Mouse (Mus musculus): ENCODE data around the gene Stim1. TPM values are rescaled to one million over a fixed set of nuclear protein-coding genes. Genes with fewer than 3 reads are reported as not detected.
A peak's percentile ranks its signal among the peaks of the same experiment; 100 is the strongest.

Gene Stim1
- polyA plus RNA-seq, 1 experiment from 2014 or later, result 23.3 TPM

- Histone ChIP-seq H3K27me3 (replicated peaks; ENCODE audit: control insufficient read depth, insufficient read depth, low read length) (no peaks in the 10 kb centered on the region), H3K4me1 (replicated peaks; ENCODE audit: control insufficient read depth, insufficient read depth, low read length) (no peaks in the 10 kb centered on the region), H3K9me3 (ENCODE audit: control insufficient read depth, low read length) (no peaks in the 10 kb centered on the region), H3K36me3 (ENCODE audit: control insufficient read depth, insufficient read depth, low read length) (no peaks in the 10 kb centered on the region; the same call in 1 of the 2 replicates), H3K27ac (ENCODE audit: low read depth, low read length) (no peak overlapping the region), H3K9ac (ENCODE audit: low read depth, low read length) (no peak overlapping the region), H3K4me2 (no peak overlapping the region), H3K4me3 (ENCODE audit: low read depth, low read length) (no peak overlapping the region)
- DNase-seq (ENCODE audit: low spot score) (no peak), ATAC-seq (replicated peaks; ENCODE audit: low FRiP score) (no peak)
- 88% methylated on average over 6 of the region's 6 CpGs for WGBS
These were observed 37.8 kb upstream of the Stim1 start for GRCm38 (mm10) chr7:102229814-102230213.

DNA sequence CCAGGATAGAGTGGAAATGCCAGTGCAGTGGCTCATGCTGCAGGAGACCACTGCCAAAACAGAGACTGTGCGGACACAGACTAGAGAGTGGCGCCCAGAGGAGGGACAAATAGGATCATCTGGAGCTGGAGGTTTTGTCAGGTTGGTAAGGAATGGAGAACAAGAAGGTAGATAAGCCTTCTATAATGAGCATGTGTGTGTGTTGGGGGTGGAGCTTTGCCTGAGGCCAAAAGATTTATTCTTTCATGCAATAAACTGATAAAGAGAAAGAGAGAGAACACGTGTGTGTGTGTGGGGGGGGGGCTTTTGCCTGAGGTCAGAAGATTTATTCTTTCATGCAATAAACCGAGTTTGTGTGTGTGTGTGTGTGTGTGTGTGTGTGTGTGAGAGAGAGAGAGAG lies 34.5 kb upstream of the Stim1 start:
- H3K27me3 ChIP-seq (replicated peaks; ENCODE audit: control insufficient read depth, insufficient read depth, low read length), result no peaks in the 10 kb centered on the region
- no peak overlapping the region for H3K4me2 ChIP-seq
- 65% methylated on average over 4 of the region's 4 CpGs for WGBS
- DNase-seq (ENCODE audit: low spot score) (no peak), ATAC-seq (replicated peaks; ENCODE audit: low FRiP score) (no peak)
- H3K4me1 ChIP-seq (replicated peaks; ENCODE audit: control insufficient read depth, insufficient read depth, low read length), result no peaks in the 10 kb centered on the region
- no peak overlapping the region for H3K27ac ChIP-seq (ENCODE audit: low read depth, low read length)
- H3K36me3 ChIP-seq (ENCODE audit: control insufficient read depth, insufficient read depth, low read length), result peaks cover 14% of the 10 kb centered on the region; the same call in 1 of the 2 replicates
- no peak overlapping the region for H3K4me3 ChIP-seq (ENCODE audit: low read depth, low read length)
- no peak overlapping the region for H3K9ac ChIP-seq (ENCODE audit: low read depth, low read length)
- no peaks in the 10 kb centered on the region for H3K9me3 ChIP-seq (ENCODE audit: control insufficient read depth, low read length)

GRCm38 (mm10) chr7:102238686-102239286 lies 28.8 kb upstream of the Stim1 start:
- peaks cover 18% of the 10 kb centered on the region for H3K4me1 ChIP-seq (replicated peaks; ENCODE audit: control insufficient read depth, insufficient read depth, low read length)
- H3K4me2 ChIP-seq, result no peak overlapping the region
- no peaks in the 10 kb centered on the region for H3K27me3 ChIP-seq (replicated peaks; ENCODE audit: control insufficient read depth, insufficient read depth, low read length)
- H3K27ac ChIP-seq (ENCODE audit: low read depth, low read length), result no peak overlapping the region
- ATAC-seq (replicated peaks; ENCODE audit: low FRiP score), result no peak
- peaks cover 38% of the 10 kb centered on the region for H3K36me3 ChIP-seq (ENCODE audit: control insufficient read depth, insufficient read depth, low read length)
- WGBS, result 86% methylated on average over 8 of the region's 8 CpGs
- H3K9ac ChIP-seq (ENCODE audit: low read depth, low read length), result no peak overlapping the region
- H3K9me3 ChIP-seq (ENCODE audit: control insufficient read depth, low read length), result no peaks in the 10 kb centered on the region
- DNase-seq (ENCODE audit: low spot score), result no peak
- H3K4me3 ChIP-seq (ENCODE audit: low read depth, low read length), result no peak overlapping the region

- H3K4me2 ChIP-seq, result no peak overlapping the region
- WGBS, result 89% methylated on average over 16 of the region's 16 CpGs
- peaks cover 38% of the 10 kb centered on the region for H3K36me3 ChIP-seq (ENCODE audit: control insufficient read depth, insufficient read depth, low read length)
- no peak overlapping the region for H3K9ac ChIP-seq (ENCODE audit: low read depth, low read length)
- no peak for ATAC-seq (replicated peaks; ENCODE audit: low FRiP score)
- H3K27me3 ChIP-seq (replicated peaks; ENCODE audit: control insufficient read depth, insufficient read depth, low read length), result no peaks in the 10 kb centered on the region
- no peaks in the 10 kb centered on the region for H3K9me3 ChIP-seq (ENCODE audit: control insufficient read depth, low read length)
- no peak for DNase-seq (ENCODE audit: low spot score)
- H3K4me3 ChIP-seq (ENCODE audit: low read depth, low read length), result no peak overlapping the region
- peaks cover 26% of the 10 kb centered on the region for H3K4me1 ChIP-seq (replicated peaks; ENCODE audit: control insufficient read depth, insufficient read depth, low read length)
- H3K27ac ChIP-seq (ENCODE audit: low read depth, low read length), result no peak overlapping the region
These were observed 28.0 kb upstream of the Stim1 start for GRCm38 (mm10) chr7:102239591-102239990.

DNA sequence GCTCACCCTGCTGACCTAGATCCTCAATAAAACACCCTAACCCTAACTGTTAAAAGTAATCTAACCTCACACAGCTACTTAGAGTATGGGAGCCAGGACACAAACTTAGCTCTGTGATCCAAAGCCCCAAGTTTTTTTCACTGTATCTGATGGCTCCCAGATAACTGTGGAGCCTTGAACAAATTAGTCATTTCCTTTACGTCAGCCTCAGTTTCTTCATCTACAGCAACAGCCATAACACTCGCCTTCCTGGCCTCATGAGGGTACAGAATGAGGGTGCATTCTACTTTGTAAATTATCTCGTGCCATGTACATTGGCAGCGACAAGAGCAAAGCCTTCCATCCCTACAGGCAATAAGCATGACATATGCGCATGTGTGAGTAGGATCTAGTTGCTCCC lies 25.2 kb upstream of the Stim1 start:
- no peaks in the 10 kb centered on the region for H3K9me3 ChIP-seq (ENCODE audit: control insufficient read depth, low read length)
- ATAC-seq (replicated peaks; ENCODE audit: low FRiP score) (no peak), DNase-seq (ENCODE audit: low spot score) (no peak)
- no peak overlapping the region for H3K4me3 ChIP-seq (ENCODE audit: low read depth, low read length)
- no peak overlapping the region for H3K9ac ChIP-seq (ENCODE audit: low read depth, low read length)
- 56% methylated on average over 5 of the region's 5 CpGs for WGBS
- no peaks in the 10 kb centered on the region for H3K27me3 ChIP-seq (replicated peaks; ENCODE audit: control insufficient read depth, insufficient read depth, low read length)
- H3K4me2 ChIP-seq, result no peak overlapping the region
- peaks cover 30% of the 10 kb centered on the region for H3K36me3 ChIP-seq (ENCODE audit: control insufficient read depth, insufficient read depth, low read length)
- H3K4me1 ChIP-seq (replicated peaks; ENCODE audit: control insufficient read depth, insufficient read depth, low read length), result peaks cover 54% of the 10 kb centered on the region
- H3K27ac ChIP-seq (ENCODE audit: low read depth, low read length), result no peak overlapping the region

DNA sequence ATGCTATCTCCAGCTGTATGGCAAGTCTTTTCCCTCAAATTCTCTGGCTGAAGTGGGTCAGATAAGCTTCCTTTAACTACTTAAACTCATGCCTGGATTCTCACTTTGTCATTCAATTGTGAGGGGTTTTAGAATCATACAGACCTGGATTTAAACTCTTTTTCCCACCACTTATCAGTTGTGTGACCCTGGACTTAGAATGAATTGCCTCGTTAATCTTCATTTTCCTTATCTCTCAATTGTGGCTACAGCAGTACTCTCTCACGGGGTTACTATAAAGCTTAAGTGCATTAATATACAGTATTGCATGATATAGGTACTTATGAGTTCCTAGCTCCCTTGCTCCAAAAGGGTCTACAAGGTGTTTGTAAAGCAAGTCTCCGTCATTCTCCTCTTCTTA lies 24.7 kb upstream of the Stim1 start:
- Histone ChIP-seq H3K4me2 (no peak overlapping the region), H3K9me3 (ENCODE audit: control insufficient read depth, low read length) (no peaks in the 10 kb centered on the region), H3K4me1 (replicated peaks; ENCODE audit: control insufficient read depth, insufficient read depth, low read length) (peaks cover 60% of the 10 kb centered on the region), H3K27ac (ENCODE audit: low read depth, low read length) (peak overlapping the region; percentile 11), H3K4me3 (ENCODE audit: low read depth, low read length) (no peak overlapping the region), H3K27me3 (replicated peaks; ENCODE audit: control insufficient read depth, insufficient read depth, low read length) (no peaks in the 10 kb centered on the region), H3K36me3 (ENCODE audit: control insufficient read depth, insufficient read depth, low read length) (peaks cover 26% of the 10 kb centered on the region), H3K9ac (ENCODE audit: low read depth, low read length) (no peak overlapping the region)
- ATAC-seq (replicated peaks; ENCODE audit: low FRiP score) (no peak), DNase-seq (ENCODE audit: low spot score) (no peak)
- 49% methylated on average over 3 of the region's 3 CpGs for WGBS

DNA sequence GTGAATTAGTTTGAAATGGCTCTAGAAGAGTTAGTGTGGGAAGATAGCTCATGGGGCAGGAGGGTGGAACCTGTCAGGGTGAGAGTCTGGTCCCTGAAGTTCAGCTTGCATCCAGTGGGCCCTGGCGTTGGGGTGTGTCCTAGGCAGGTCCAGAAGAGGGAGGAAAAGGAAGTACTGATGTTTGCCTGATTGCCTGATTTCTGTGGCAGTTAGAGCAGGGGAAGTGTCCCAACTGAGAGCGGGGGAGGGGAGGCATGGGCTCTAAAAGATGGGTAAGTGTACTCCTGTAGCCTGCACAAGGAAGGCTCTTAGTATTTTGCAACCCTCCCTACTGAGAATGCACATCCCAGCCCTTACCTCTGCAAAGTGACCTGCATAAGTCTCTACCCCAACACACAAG lies 23.7 kb upstream of the Stim1 start:
- no peak for DNase-seq (ENCODE audit: low spot score)

DNA sequence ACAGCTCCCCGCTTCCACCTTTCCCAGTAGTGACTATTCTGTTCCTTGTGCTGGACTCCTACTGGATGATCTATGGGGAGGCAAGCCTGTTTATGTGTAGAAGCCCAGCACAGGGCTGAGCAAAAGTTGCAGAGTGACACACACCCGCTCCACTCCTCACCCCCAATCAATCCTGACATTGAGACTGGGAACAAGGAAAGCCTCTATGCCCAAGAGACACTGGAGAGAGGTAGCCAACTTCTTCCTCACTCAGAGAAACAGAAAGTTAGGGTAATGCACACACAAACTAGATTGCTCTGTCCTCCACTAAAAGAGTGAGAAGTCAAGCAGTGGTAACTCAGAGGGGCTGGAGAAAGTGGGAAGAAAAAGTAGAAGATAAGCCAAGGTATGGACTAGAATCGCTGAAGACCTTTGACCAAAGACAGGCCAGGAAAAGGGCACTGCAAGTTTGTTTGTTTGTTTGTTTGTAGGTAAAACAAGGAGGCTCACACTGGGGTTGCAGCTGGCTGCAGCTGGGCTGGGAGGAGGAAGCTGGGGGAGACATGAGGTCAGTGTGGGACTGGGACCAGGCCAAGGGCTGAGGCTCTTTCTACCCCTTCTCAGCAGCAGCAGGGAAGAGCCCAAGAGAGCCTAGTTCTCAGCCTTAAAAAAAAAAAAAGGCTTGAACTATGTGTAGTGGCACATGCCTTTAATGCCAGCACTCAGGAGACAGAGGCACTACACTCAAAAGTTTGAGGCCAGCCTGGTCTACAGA lies 22.6 kb upstream of the Stim1 start:
- peaks cover 70% of the 10 kb centered on the region for H3K4me1 ChIP-seq (replicated peaks; ENCODE audit: control insufficient read depth, insufficient read depth, low read length)
- H3K4me3 ChIP-seq (ENCODE audit: low read depth, low read length), result no peak overlapping the region
- H3K9me3 ChIP-seq (ENCODE audit: control insufficient read depth, low read length), result no peaks in the 10 kb centered on the region
- WGBS, result 70% methylated on average over 3 of the region's 3 CpGs
- H3K36me3 ChIP-seq (ENCODE audit: control insufficient read depth, insufficient read depth, low read length), result peaks cover 13% of the 10 kb centered on the region
- DNase-seq (ENCODE audit: low spot score), result no peak
- peak overlapping the region; percentile 38 for H3K4me2 ChIP-seq
- H3K9ac ChIP-seq (ENCODE audit: low read depth, low read length), result peak overlapping the region; percentile 3
- no peaks in the 10 kb centered on the region for H3K27me3 ChIP-seq (replicated peaks; ENCODE audit: control insufficient read depth, insufficient read depth, low read length)
- ATAC-seq (replicated peaks; ENCODE audit: low FRiP score), result no peak
- peak overlapping the region; percentile 42 for H3K27ac ChIP-seq (ENCODE audit: low read depth, low read length)

More for the DNA sequence above, 23.7 kb upstream of the Stim1 start:
- 0 out of 2 replicates have a peak overlapping the region, but pooled peaks have one; percentile 26 for H3K9ac ChIP-seq (ENCODE audit: low read depth, low read length)
- peak overlapping the region; percentile 16 for H3K4me2 ChIP-seq
- H3K36me3 ChIP-seq (ENCODE audit: control insufficient read depth, insufficient read depth, low read length), result peaks cover 22% of the 10 kb centered on the region
- H3K4me3 ChIP-seq (ENCODE audit: low read depth, low read length), result no peak overlapping the region
- no peak; the same call in 1 of the 2 replicates for ATAC-seq (replicated peaks; ENCODE audit: low FRiP score)
- H3K27ac ChIP-seq (ENCODE audit: low read depth, low read length), result peak overlapping the region; percentile 34; the same call in 1 of the 2 replicates
- H3K4me1 ChIP-seq (replicated peaks; ENCODE audit: control insufficient read depth, insufficient read depth, low read length), result peaks cover 69% of the 10 kb centered on the region
- WGBS, result 40% methylated on average over 2 of the region's 2 CpGs
- no peaks in the 10 kb centered on the region for H3K9me3 ChIP-seq (ENCODE audit: control insufficient read depth, low read length)
- no peaks in the 10 kb centered on the region for H3K27me3 ChIP-seq (replicated peaks; ENCODE audit: control insufficient read depth, insufficient read depth, low read length)

Data from liver, embryonic 11.5 days (tissue).